Mouse (Mus musculus) hindbrain, embryonic 14.5 days (tissue): ENCODE results near the gene Hesx1. TPM values are rescaled to one million over a fixed set of nuclear protein-coding genes. Genes with fewer than 3 reads are reported as not detected.

Experiments used
- ATAC-seq: fragments of 200-750 bp; cut with Nextera tagmentation; 2 replicates; pipeline ENCODE4 v1.8.0; 2017; ENCODE audit warnings: moderate number of reproducible peaks, mild to moderate bottlenecking, moderate TSS enrichment, moderate library complexity; ENCODE audit not compliant: low FRiP score
- DNase-seq: peaks from one replicate; pipeline ENCODE4 v3.0.0-alpha.2; 2015; ENCODE audit warnings: low spot score
- H3K27ac ChIP-seq: fragments of 300-500 bp; sonication (generic); 2 replicates; pipeline ENCODE4 v1.5.1; 2014; ENCODE audit warnings: mild to moderate bottlenecking, moderate library complexity
- H3K27me3 ChIP-seq: fragments of 300-500 bp; sonication (generic); 2 replicates; pipeline ENCODE4 v1.6.1; 2014; ENCODE audit warnings: mild to moderate bottlenecking, low read length, mixed read lengths; ENCODE audit not compliant: control insufficient read depth, insufficient read depth
- H3K36me3 ChIP-seq: fragments of 300-500 bp; sonication (generic); replicated peaks from 2 replicates; pipeline ENCODE4 v1.6.1; 2014; ENCODE audit not compliant: control insufficient read depth, insufficient read depth
- H3K4me1 ChIP-seq: fragments of 300-500 bp; sonication (generic); replicated peaks from 2 replicates; pipeline ENCODE4 v1.6.1; 2014; ENCODE audit warnings: antibody characterized with exemption, low read length, mixed read lengths; ENCODE audit not compliant: control insufficient read depth, insufficient read depth
- H3K4me2 ChIP-seq: fragments of 300-500 bp; sonication (generic); replicated peaks from 2 replicates; pipeline ENCODE4 v1.6.1; 2014; ENCODE audit warnings: mild to moderate bottlenecking, moderate library complexity
- H3K4me3 ChIP-seq: fragments of 300-500 bp; sonication (generic); replicated peaks from 2 replicates; pipeline ENCODE4 v1.5.1; 2014; ENCODE audit warnings: mild to moderate bottlenecking, low read length
- H3K9ac ChIP-seq: fragments of 300-500 bp; sonication (generic); 2 replicates; pipeline ENCODE4 v1.6.1; 2014
- H3K9me3 ChIP-seq: fragments of 300-500 bp; sonication (generic); 2 replicates; pipeline ENCODE4 v1.6.1; 2016; ENCODE audit warnings: low read length; ENCODE audit not compliant: control insufficient read depth
- WGBS: fragments of 180-500 bp; shearing (Covaris S2); extraction: QIAGEN DNeasy Blood & Tissue Kit; methylation state at CpG from one replicate; pipeline ENCODE4 v1.1.7; 2014; 5-methylcytosine and 5-hydroxymethylcytosine counted together
- polyA plus RNA-seq: library from polyadenylated mRNA; unstranded; fragments of >200 nt; fragmentation: Nextera tagmentation; extraction: Ambion mirVana; gene quantifications from 2 replicates; pipeline ENCODE4 v1.2.1, GENCODE M21; 2014

Hesx1 gene
- polyA plus RNA-seq, 1 experiment from 2014 or later, result 0.20 TPM

GRCm38 (mm10) chr14:26996257-26996656, 2.0 kb downstream of the Hesx1 start:
- Histone ChIP-seq H3K4me2 (no peak overlapping the region), H3K4me3 (no peak overlapping the region), H3K4me1 (0 out of 2 replicates have a peak, but pooled peaks cover 5% of the 10 kb centered on the region), H3K36me3 (no peaks in the 10 kb centered on the region), H3K27me3 (0 out of 2 replicates have a peak, but pooled peaks cover 3% of the 10 kb centered on the region), H3K9ac (no peak overlapping the region), H3K9me3 (no peaks in the 10 kb centered on the region), H3K27ac (no peak overlapping the region)
- DNase-seq, result no peak
- no peak for ATAC-seq

DNA sequence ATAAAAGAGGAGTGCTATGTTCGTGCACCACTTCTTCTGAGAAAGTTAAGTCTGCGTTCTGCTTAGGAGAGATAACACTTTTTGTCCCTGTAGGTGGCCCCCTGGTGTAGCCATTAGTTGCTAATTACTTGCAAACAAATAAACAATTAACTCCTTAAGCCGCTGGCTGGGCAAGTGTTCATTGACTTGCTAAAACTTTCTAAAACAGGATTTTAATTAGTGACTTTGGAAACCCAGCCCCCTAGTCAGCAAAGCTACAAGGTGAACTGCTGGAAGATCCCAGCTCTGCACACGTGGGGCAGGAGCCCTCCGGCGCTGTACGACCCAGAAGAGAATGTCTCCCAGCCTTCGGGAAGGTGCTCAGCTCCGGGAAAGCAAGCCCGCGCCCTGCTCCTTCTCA, 6.2 kb downstream of the Hesx1 start:
- Histone ChIP-seq H3K27ac (no peak overlapping the region), H3K9ac (no peak overlapping the region), H3K27me3 (0 out of 2 replicates have a peak, but pooled peaks cover 4% of the 10 kb centered on the region), H3K4me3 (no peak overlapping the region), H3K36me3 (no peaks in the 10 kb centered on the region), H3K4me1 (0 out of 2 replicates have a peak, but pooled peaks cover 5% of the 10 kb centered on the region), H3K9me3 (no peaks in the 10 kb centered on the region), H3K4me2 (no peak overlapping the region)
- no peak for ATAC-seq
- no peak for DNase-seq
- 5% methylated on average over 11 of the region's 11 CpGs for WGBS

GRCm38 (mm10) chr14:27004906-27005305, 10.7 kb downstream of the Hesx1 start:
- ATAC-seq (no peak), DNase-seq (no peak)

DNA sequence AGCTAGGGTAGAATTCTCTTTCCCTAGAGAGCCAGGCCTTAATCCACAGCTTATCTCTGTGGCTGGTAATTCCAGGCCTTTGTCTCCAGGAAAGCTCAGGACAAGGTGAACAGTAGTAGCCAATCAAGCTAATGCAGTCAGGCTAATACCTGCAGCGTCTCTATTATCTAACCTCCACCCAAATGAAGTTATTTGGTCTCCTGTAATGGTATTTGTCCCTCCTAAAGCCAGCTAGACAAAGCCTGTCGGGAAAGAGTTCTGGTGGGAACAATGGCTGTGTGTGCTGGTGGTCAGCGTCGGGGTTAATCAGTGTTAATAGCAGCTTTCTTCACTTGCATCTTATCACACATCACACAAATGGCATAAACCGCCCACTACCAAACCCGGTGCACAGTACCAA, 11.7 kb downstream of the Hesx1 start:
- H3K36me3 ChIP-seq, result no peaks in the 10 kb centered on the region
- DNase-seq (no peak), ATAC-seq (no peak)
- H3K27me3 ChIP-seq, result 0 out of 2 replicates have a peak, but pooled peaks cover 4% of the 10 kb centered on the region
- 16% methylated on average over 6 of the region's 6 CpGs for WGBS
- no peaks in the 10 kb centered on the region for H3K9me3 ChIP-seq
- H3K27ac ChIP-seq, result no peak overlapping the region
- H3K9ac ChIP-seq, result no peak overlapping the region
- H3K4me1 ChIP-seq, result no peaks in the 10 kb centered on the region
- H3K4me2 ChIP-seq, result no peak overlapping the region
- no peak overlapping the region for H3K4me3 ChIP-seq

More at GRCm38 (mm10) chr14:27004906-27005305, 10.7 kb downstream of the Hesx1 start:
- Histone ChIP-seq H3K4me3 (no peak overlapping the region), H3K4me1 (0 out of 2 replicates have a peak, but pooled peaks cover 5% of the 10 kb centered on the region), H3K9me3 (no peaks in the 10 kb centered on the region), H3K27ac (no peak overlapping the region), H3K36me3 (no peaks in the 10 kb centered on the region), H3K27me3 (0 out of 2 replicates have a peak, but pooled peaks cover 4% of the 10 kb centered on the region), H3K4me2 (no peak overlapping the region), H3K9ac (no peak overlapping the region)
- 74% methylated on average over 7 of the region's 7 CpGs for WGBS

DNA sequence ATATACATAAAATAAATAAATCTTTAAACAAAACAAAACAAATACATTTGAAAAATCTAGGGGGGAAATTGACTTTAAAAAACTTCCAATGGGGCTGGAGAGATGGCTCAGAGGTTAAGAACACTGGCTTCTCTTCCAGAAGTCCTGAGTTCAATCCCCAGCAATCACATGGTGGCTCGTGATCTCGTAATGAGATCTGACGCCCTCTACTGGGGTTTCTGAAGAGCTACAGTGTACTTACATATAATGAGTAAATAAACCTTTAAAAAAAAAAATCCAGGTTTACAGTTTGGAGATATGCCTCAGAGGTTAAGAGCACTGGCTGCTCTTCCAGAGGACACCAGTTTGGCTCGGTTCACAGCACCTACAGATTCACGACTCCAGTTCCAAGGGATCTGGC, 17.3 kb downstream of the Hesx1 start:
- Histone ChIP-seq H3K9me3 (no peaks in the 10 kb centered on the region), H3K4me1 (no peaks in the 10 kb centered on the region), H3K27me3 (no peaks in the 10 kb centered on the region), H3K27ac (no peak overlapping the region), H3K36me3 (no peaks in the 10 kb centered on the region), H3K4me3 (no peak overlapping the region), H3K9ac (no peak overlapping the region), H3K4me2 (no peak overlapping the region)
- ATAC-seq (no peak), DNase-seq (no peak)
- 82% methylated on average over 5 of the region's 5 CpGs for whole genome bisulfite sequencing

GRCm38 (mm10) chr14:27013658-27014057, 19.4 kb downstream of the Hesx1 start:
- Histone ChIP-seq H3K4me3 (no peak overlapping the region), H3K27me3 (no peaks in the 10 kb centered on the region), H3K4me1 (no peaks in the 10 kb centered on the region), H3K36me3 (no peaks in the 10 kb centered on the region), H3K9me3 (no peaks in the 10 kb centered on the region), H3K27ac (no peak overlapping the region), H3K4me2 (no peak overlapping the region), H3K9ac (no peak overlapping the region)
- 87% methylated on average over 4 of the region's 4 CpGs for WGBS
- ATAC-seq, result no peak
- DNase-seq, result no peak

DNA sequence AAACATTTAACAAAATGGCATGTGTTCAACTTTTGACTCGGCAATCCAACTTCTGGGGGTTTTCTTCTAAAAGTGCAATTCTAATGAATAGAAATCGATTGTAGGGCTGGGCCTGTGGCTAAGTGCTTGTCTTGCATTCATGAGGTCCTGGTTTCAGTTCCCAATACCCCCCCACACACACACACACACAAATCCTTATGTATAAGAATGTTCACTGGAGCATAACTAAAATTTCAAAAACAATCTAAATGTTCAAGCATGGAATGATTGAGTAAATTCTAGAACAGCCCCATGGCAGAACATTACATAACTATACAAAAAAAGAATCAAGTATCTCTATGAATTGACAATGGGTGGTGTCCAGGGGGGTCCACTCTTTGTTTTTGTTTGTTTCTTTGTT, 23.7 kb downstream of the Hesx1 start:
- Histone ChIP-seq H3K9ac (no peak overlapping the region), H3K27me3 (no peaks in the 10 kb centered on the region), H3K27ac (no peak overlapping the region), H3K36me3 (no peaks in the 10 kb centered on the region), H3K4me3 (no peak overlapping the region), H3K4me2 (no peak overlapping the region), H3K4me1 (no peaks in the 10 kb centered on the region), H3K9me3 (no peaks in the 10 kb centered on the region)
- ATAC-seq, result no peak
- 100% methylated on average over 2 of the region's 2 CpGs for WGBS
- no peak for DNase-seq

- Histone ChIP-seq H3K4me2 (no peak overlapping the region), H3K9ac (no peak overlapping the region), H3K27ac (no peak overlapping the region), H3K9me3 (no peaks in the 10 kb centered on the region), H3K27me3 (no peaks in the 10 kb centered on the region), H3K36me3 (no peaks in the 10 kb centered on the region), H3K4me1 (no peaks in the 10 kb centered on the region), H3K4me3 (no peak overlapping the region)
- ATAC-seq (no peak), DNase-seq (no peak)
- WGBS, result 90% methylated on average over 14 of the region's 14 CpGs
Observed at GRCm38 (mm10) chr14:27019850-27020249, 25.6 kb downstream of the Hesx1 start.

- Histone ChIP-seq H3K4me1 (no peaks in the 10 kb centered on the region), H3K4me2 (no peak overlapping the region), H3K9ac (no peak overlapping the region), H3K9me3 (no peaks in the 10 kb centered on the region), H3K4me3 (no peak overlapping the region), H3K27ac (no peak overlapping the region), H3K36me3 (no peaks in the 10 kb centered on the region), H3K27me3 (no peaks in the 10 kb centered on the region)
- no peak for DNase-seq
- WGBS, result 51% methylated on average over 11 of the region's 11 CpGs
- ATAC-seq, result no peak
Observed at GRCm38 (mm10) chr14:27022876-27023275, 28.7 kb downstream of the Hesx1 start.

DNA sequence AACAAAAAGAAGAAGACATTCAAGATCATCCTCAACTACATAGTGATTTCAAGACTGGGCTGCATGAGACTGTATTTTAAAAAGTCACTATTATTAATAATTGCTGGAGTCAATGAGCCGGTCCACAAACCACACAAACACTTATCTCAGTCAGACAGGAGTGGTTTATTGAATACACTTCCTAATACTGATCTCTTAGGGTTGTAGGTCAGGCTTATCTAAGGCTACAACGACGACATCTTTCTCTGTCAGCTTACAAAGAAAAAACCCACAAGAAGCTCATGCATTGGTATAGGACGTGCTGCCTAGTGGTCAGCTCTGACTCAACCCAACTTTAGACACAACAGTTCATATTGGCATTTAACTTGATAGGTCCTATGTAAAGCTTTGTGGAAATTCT, 30.4 kb downstream of the Hesx1 start:
- WGBS, result 87% methylated on average over 4 of the region's 4 CpGs
- Histone ChIP-seq H3K4me2 (no peak overlapping the region), H3K27me3 (no peaks in the 10 kb centered on the region), H3K9ac (no peak overlapping the region), H3K9me3 (no peaks in the 10 kb centered on the region), H3K4me1 (no peaks in the 10 kb centered on the region), H3K36me3 (no peaks in the 10 kb centered on the region), H3K27ac (no peak overlapping the region), H3K4me3 (no peak overlapping the region)
- no peak for ATAC-seq
- no peak for DNase-seq
